In the genomic region with DNA sequence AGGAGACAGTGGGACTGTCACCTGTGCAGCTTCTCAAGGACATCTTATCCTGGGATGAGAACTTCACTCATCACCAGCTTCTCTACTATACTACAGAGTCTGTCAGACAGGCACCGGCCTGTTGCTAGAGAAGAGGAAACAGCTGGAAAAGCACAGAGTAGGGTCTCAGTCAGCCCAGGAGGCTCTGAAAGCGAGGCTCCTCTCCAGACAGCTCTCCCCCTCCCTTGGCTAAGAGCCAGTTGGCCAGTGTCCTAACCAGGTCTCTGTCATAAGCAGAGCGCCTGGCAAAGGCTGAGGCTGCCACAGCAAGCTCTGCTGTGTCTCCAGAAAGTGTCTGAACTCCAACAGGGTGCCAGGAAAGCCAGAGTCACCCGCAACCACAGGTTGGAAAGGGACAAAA, we compare ENCODE assay signal across 9 mouse cellular contexts. TPM values are rescaled to one million over a fixed set of nuclear protein-coding genes. Genes with fewer than 3 reads are reported as not detected.
DNase-seq lines count a peak whose midpoint lies in the region; ATAC-seq lines count a peak whose summit lies in the region.
"Had no signal": no experiment of that assay in that cellular context is flagged by ENCODE, and none has a peak within 500 bp of the region (broad histone marks: within the 10 kb centered on the region; RNA-seq: fewer than 3 reads in every experiment).

No protein-coding gene starts in this region.

- intact Hi-C loops in left cerebral cortex, postnatal 4 days (cut with DNase I), result no loop called here
- intact Hi-C loops in heart, postnatal 14 days (cut with DNase I), result no loop called here

- no peak for ATAC-seq in activated CD4-positive, CD25-positive, alpha-beta regulatory T cell, adult 4 months

- peak; percentile 53 to 67 for DNase-seq in frontal cortex, postnatal 10 days (ENCODE audit: low spot score in 2 of 2)
- DNase-seq in frontal cortex, postnatal 25 days (ENCODE audit: low spot score in 2 of 2), result no peak
- DNase-seq in left cerebral cortex, postnatal 4 days, result peak; percentile 95
- DNase-seq in left cerebral cortex, adult 11 months (ENCODE audit: low spot score), result no peak
- peak; percentile 53 for DNase-seq in brain, adult 2 months (ENCODE audit: low read depth, low spot score)
- peak; percentile 49 to 59 for DNase-seq in heart, postnatal 14 days
- DNase-seq in adipocyte (ENCODE audit: low spot score), result no peak
- DNase-seq: liver, embryonic 13.5 days had no signal

RNA-seq across cellular contexts. Expression of gene Cep295nl, which starts 3.4 kb away (rescaled TPM):
- total RNA-seq in left cerebral cortex, postnatal 4 days (2021), result 1 to 10 TPM; 2.8 to 3.9 TPM
- total RNA-seq in heart, postnatal 14 days (2021), result 1 to 10 TPM in 1 of 2 experiments, under 1 TPM in 1; 1.00 to 2.0 TPM
- polyA plus RNA-seq in activated CD4-positive, CD25-positive, alpha-beta regulatory T cell, adult 4 months (2017; shearing (Covaris generic)), result under 1 TPM; 0.24 to 0.45 TPM
- polyA plus RNA-seq: liver, embryonic 13.5 days had no signal

RNA-seq across cellular contexts. Expression of gene Timp2, which starts 9.8 kb away (rescaled TPM):
- 100 to 1,000 TPM; 273 to 295 TPM for total RNA-seq in left cerebral cortex, postnatal 4 days (2021)
- total RNA-seq in heart, postnatal 14 days (2021), result 100 to 1,000 TPM; 150 to 168 TPM
- polyA plus RNA-seq in activated CD4-positive, CD25-positive, alpha-beta regulatory T cell, adult 4 months (2017; shearing (Covaris generic)), result 10 to 100 TPM; 10.2 to 11.2 TPM

RNA-seq across cellular contexts. Expression of gene Usp36, which starts 55.6 kb away (rescaled TPM):
- 10 to 100 TPM; 27.3 to 30.2 TPM for total RNA-seq in left cerebral cortex, postnatal 4 days (2021)
- 10 to 100 TPM; 14.4 to 15.6 TPM for total RNA-seq in heart, postnatal 14 days (2021)
- 10 to 100 TPM; 15.6 to 15.8 TPM for polyA plus RNA-seq in activated CD4-positive, CD25-positive, alpha-beta regulatory T cell, adult 4 months (2017; shearing (Covaris generic))

RNA-seq across cellular contexts. Expression of gene Lgals3bp, which starts 56.2 kb away (rescaled TPM):
- total RNA-seq in left cerebral cortex, postnatal 4 days (2021), result 1 to 10 TPM; 5.0 to 6.2 TPM
- 10 to 100 TPM; 21.2 to 24.1 TPM for total RNA-seq in heart, postnatal 14 days (2021)
- 100 to 1,000 TPM in 1 of 2 experiments, 10 to 100 TPM in 1; 98.4 to 147 TPM for polyA plus RNA-seq in activated CD4-positive, CD25-positive, alpha-beta regulatory T cell, adult 4 months (2017; shearing (Covaris generic))

Comparison
In these comparisons a context has a peak if more than half of its experiments do, and no peak if none do; other contexts are left out.
1. DNase-seq: peak in frontal cortex, postnatal 10 days (2 of 2), left cerebral cortex, postnatal 4 days (single experiment), brain, adult 2 months (single experiment) and heart, postnatal 14 days (2 of 2); none in frontal cortex, postnatal 25 days (0 of 2), left cerebral cortex, adult 11 months (single experiment) and adipocyte (single experiment).